Mouse (Mus musculus): ENCODE measurements around the gene Pask. TPM values are rescaled to one million over a fixed set of nuclear protein-coding genes. Genes with fewer than 3 reads are reported as not detected.

The Pask gene
- 1.8 and 4.1 TPM in 2 replicates for polyA plus RNA-seq (2015; fragmentation: Nextera tagmentation; extraction: Ambion mirVana)

DNA sequence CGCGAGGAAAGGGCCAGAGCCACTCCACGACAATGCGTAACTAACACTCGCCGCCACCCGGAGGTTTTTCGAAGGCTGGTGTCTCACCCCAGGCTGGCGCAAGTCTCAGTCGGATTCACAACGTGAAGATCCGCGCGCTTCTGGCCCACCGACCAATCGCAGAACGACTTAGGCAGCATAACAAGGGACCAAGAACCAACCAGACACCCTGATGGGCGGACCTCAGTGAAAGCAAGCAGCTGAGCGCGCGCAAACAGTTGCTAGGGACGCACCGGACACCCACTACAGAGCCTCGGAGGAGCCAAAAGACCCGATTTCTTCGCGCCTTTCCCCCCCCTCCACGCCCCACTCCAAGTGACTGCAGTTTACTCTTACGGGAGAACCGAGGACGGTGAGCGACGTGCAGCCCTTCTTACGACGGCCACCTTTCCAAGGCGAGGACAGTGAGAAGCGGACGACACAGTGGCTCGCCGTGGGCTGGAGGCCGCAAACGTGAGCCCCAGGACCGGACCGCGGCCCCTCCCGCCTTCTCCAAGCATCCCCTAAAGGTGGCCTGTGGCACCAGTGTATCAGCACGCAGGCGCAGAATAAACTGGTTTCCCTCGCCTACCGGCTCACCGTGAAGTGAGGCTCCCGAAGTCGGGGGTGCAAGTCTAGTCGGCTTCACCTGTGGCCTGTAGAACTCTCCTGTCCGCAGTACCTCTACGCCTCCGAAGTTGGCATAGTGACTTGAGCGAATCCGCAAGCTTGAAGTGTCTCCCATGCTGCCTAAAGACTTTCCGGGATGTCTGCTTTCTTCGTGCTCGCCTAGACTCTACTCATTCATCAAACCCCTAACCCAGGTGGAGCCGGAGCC lies at the start of gene Pask, which contains the start of gene Ppp1r7:
Gene Pask (minus strand): TSS at position 835 of the 856 bp plus-strand sequence.
Gene Ppp1r7 (plus strand): TSS at position 207 of the 856 bp plus-strand sequence.

GRCm38 (mm10) chr1:93373665-93374064 lies 30.4 kb upstream of the Pask start, which contains the start of gene Ano7:
Gene Ano7, plus strand, starts transcription at chr1:93373930.

DNA sequence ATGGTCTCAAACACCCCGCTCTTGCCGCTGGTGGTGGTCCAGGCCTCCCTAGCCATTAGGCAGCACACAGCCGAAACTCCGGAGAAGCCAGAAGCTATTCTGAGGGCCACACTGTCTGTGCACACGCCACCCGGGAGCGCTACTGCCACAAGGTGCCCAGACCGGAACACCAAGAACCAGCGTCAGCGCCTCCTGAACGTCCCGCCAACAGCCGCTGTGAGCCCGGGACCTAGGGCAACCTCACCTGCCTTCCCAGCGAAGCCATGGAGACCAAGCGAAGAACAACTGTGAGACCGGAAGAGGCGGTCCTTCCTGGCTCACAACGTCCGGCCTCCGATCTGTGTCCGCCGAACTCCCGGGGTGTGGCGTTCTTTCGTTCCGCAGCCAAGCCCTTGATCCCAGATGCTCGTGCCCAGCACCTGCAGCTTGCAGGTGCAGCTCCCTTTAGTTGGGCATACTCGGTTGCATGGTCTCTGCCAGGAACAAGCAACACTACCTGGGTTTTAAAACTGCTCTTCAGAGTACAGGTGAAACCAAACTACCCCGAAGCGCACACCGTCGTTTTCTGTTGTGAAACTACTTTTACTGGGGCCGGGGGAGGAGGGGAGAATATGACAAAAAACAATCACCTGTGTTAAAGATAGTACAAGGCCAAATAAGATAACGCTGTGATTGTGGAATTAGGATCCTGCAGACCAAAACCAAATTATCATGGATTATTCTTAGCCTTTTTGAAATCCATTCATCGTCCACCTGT lies 37.5 kb downstream of the Pask start, which contains the start of gene Mterf4:
Gene Mterf4 (minus strand): TSS at position 335 of the 757 bp plus-strand sequence.

Small RNA genes lying within 50 kb of the gene (microRNA-seq; reads per million reads assigned to microRNA genes)
- gene Mir6345: not detected
- not detected for gene Mir6901
- gene Mir6902: not detected

Other genes with a start within 250 kb of the Pask start
- gene Kif1a, start 241.5 kb downstream of the Pask start, polyA plus RNA-seq (2015; fragmentation: Nextera tagmentation; extraction: Ambion mirVana): 639 and 734 TPM in 2 replicates
- 0.18 TPM in 1 of 2 replicates, not detected in the other for gene Agxt, start 208.2 kb downstream of the Pask start, polyA plus RNA-seq (2015; fragmentation: Nextera tagmentation; extraction: Ambion mirVana)
- gene 2310007B03Rik, start 182.5 kb downstream of the Pask start, polyA plus RNA-seq (2015; fragmentation: Nextera tagmentation; extraction: Ambion mirVana): 0.10 TPM in 1 of 2 replicates, not detected in the other
- 0.28 and 0.34 TPM in 2 replicates for gene Crocc2, start 174.8 kb downstream of the Pask start, polyA plus RNA-seq (2015; fragmentation: Nextera tagmentation; extraction: Ambion mirVana)
- 5.1 and 6.7 TPM in 2 replicates for gene Sned1, start 107.6 kb downstream of the Pask start, polyA plus RNA-seq (2015; fragmentation: Nextera tagmentation; extraction: Ambion mirVana)
- gene Mterf4, start 37.6 kb downstream of the Pask start, polyA plus RNA-seq (2015; fragmentation: Nextera tagmentation; extraction: Ambion mirVana): 24.1 and 24.9 TPM in 2 replicates
- gene Ppp1r7, start 628 bp downstream of the Pask start, polyA plus RNA-seq (2015; fragmentation: Nextera tagmentation; extraction: Ambion mirVana): 57.8 and 62.7 TPM in 2 replicates
- gene Ano7, start 30.4 kb upstream of the Pask start, polyA plus RNA-seq (2015; fragmentation: Nextera tagmentation; extraction: Ambion mirVana): 2.7 and 3.2 TPM in 2 replicates
- gene Hdlbp, start 135.3 kb upstream of the Pask start, polyA plus RNA-seq (2015; fragmentation: Nextera tagmentation; extraction: Ambion mirVana): 90.0 and 105 TPM in 2 replicates
- gene Farp2, start 168.6 kb upstream of the Pask start, polyA plus RNA-seq (2015; fragmentation: Nextera tagmentation; extraction: Ambion mirVana): 3.3 TPM in 2 replicates